Mouse (Mus musculus) cerebellum, postnatal 10 days (tissue): ENCODE measurements at regions not wholly inside any gene's neighbourhood (a gene's known extent, or its start where the extent isn't known, plus 50 kb on each side); places are given as distances from the start of the nearest gene placed in this dataset.

Source experiments
- DNase-seq, 2 experiments: peaks; one replicate each; pipeline ENCODE4 v3.0.0; 2021; ENCODE audit warnings: mixed read lengths in 2 of 2

DNA sequence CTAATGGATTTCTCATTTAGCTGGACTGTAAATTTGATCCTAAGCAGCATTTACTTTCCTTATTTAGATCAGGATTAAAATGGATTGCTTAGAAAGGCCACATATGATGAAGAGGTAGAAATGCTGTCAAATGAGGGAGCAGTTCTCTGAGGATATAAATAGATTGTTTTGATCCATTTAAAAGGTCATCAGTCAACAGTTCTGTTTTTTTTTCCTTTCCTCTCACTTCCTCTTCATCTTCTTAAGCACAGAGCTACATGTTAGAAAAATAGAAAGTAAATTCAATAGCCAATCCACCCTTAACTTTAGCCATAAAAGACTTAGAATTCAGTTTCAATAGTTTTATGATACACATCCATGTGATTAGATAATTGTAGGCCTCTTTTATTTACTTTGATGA is 971.5 kb upstream of the Cited2 start:
- DNase-seq = no peak

DNA sequence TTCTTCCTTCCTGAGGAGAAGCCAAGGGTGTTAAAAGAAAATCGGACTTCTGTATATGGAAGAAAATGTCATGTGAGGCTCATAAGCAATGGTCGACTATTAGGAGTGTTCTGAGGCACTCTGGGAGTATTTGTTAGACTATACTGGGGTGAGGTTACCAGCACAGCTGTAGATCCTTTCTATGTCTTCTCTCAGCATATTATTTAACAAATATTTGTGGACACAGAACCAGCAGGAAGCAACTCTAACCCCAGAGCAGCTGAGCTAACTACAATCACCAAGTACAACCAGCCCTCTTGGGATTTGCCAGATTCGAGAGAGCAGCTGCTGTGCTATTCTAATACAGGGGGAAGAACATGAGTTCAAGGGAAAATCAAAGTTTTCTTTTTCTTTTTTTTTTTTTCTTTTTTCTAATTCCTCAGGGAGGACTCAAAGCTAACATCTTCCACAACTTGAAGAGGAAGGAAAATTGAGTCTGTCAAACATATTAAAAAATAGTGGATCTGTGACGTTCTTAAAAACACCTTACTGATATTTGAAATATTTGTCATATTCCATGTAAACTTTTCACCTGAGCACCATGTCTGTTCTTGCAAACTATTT is 933.3 kb upstream of the Cited2 start:
- DNase-seq = peak in 1 of 2 experiments; percentile 5

DNA sequence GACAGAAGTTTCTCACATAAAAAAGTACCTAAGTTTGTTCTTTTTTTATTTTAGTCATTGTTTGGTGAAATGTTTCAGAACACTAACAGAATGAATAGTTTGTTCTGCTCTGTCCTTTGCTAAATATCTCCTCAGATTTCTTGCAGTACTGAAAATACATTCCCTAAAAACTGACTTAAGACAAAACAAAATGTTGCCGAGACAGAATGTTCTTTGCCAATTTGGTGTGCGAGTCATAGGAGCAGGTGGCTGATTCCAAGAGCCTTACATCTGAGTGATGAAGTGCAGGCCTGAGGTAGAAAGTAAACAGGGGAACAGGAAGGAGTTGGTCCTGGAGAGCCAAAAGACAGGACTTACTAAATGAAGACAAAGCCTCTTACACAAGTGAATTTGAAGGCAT is 919.0 kb upstream of the Cited2 start:
- no peak for DNase-seq

DNA sequence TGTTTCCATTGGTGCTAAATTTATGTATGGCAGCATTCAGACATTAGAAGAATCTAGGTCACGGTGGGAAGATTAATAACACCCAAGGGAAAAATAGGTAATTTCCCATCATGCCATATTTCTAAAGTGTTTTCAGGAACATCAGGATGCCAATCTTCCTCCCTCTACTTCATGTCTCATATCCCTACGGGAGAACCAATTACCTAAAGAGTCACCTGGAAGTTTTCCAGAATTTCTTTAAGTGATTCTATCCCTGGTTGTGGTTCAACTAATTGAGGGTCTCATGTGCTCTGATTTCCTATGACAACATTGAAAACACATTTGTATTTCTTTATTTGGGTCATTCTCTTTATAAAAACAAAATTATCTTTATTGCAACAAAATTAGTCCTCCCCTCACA is 912.3 kb upstream of the Cited2 start:
- DNase-seq = no peak

DNA sequence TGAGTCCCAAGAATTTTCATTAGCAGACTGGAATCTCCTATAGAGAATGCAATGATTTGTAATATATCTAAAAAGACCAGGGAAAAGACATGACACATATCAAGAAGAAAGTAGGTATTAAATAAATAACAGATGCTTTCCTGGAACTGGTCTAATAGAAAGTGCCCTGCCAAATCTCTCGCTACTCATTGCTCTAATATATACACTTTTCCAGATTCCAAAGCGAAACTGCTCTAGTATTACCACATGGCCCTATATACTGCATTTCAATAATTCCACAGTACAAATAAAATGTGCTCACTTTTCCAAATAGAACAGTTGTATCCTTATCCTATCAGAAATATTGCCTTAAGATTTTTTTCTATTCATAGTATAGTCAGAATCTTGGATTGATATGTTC is 909.0 kb upstream of the Cited2 start:
- no peak for DNase-seq

DNA sequence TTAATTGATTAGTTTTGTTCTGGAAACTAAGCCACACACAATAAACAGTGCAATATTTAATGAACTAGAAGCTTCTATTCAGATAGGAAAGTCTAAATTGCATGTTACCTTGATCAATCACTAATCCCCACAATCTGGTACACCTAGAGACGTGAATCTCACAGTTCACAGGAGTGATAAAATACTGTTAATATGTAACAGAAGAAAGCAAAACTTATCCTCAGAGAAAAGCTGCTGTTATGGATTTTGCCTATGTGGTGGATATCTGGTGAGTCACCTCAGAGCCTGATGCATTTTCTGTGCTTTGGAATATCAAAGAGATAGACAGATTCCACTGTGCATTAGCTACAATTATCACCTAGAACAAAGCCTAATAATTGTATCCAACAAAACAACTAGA is 861.5 kb upstream of the Cited2 start:
- DNase-seq = no peak

DNA sequence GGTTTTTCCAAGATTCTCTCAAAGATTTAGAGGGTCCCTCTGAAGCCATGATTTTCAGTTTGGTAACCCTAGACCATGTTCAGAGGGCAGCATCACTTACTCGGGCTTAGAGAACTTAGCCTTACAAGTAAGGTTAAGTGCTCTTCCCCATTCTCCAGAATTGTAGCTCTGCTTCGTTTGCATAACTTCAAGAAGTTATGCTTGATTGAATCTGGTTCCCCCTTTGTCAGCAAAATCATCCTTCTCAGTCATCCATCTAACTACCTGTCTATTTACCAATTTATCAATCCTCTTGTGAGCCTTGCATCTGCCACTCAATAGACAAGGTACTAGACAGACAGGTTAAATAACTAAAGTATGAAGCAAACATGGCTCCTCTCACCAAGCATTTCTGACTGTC is 856.1 kb upstream of the Cited2 start:
- no peak for DNase-seq

DNA sequence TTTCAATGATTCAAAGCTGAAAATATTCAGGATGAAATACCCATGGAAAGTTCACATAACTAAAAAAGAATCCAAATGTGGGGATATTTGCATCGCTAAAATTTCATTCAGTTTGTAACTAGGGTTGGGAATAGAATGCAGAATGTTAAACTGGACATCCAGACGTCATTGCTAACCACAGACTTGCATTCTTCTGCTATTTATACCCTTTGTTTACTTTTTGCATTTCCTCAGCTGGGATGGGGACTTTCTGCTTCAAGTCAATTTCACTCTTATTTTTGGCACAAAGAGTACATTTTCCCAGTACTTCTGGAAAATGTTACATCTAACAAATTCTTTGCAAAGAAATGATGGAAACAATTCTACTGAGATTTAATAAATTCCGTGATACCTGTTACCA is 848.9 kb upstream of the Cited2 start:
- no peak for DNase-seq

DNA sequence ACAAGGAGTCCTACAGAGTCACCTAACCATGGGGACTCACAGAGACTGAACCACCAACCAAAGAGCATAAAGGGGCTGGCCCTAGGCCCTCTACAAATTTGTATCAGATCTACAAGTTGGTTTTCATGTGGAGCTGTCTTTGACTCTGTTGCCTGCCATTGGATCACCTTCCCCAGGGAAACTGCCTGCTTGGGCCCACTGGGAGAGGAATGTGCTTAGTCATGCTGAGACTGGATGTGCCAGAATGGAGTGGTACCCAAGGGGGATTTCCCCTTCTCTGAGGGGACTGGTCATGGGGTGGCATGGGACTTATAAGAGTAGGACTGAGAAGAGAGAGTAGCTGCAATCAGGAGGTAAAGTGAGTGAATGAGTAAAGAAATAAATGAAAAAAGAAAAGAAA is 844.8 kb upstream of the Cited2 start:
- DNase-seq = peak in 1 of 2 experiments; percentile 1

DNA sequence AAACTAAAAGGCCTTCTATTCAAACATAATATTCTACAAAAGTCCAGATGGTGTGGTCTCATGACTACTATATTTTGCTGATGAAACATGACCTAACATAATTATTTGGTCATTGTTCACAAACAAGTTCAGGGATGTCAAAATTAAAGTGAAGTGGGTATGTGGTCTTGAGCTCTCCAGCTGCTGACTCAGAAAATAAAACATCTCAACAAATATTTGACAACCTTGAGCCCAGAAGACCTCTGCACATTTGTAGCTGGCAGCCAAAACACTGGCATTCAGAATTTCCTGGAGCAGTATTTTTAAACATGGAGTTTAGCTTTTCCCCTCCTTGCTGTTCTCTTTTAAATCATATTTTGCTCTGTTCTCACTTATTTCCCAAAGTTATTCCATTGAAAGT is 829.7 kb upstream of the Cited2 start:
- no peak for DNase-seq

DNA sequence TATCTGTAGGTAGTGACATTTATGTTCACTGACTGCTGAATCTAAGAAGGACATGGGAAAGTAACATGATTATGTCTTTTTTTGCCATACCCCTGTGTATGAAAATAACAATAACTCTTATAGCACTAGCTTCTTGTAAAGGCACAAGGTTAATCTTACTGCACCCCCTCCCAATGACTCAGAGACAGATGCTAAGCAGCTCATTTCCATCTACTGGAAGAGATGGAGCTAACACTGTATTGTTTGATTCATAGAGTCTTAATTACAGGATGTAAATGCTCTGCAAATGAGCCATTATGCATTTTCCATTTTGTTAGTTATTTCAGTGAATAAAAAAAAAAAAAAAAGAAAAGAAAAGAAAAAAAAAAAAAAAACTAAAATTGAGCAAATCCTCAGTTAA is 827.7 kb upstream of the Cited2 start:
- no peak for DNase-seq

DNA sequence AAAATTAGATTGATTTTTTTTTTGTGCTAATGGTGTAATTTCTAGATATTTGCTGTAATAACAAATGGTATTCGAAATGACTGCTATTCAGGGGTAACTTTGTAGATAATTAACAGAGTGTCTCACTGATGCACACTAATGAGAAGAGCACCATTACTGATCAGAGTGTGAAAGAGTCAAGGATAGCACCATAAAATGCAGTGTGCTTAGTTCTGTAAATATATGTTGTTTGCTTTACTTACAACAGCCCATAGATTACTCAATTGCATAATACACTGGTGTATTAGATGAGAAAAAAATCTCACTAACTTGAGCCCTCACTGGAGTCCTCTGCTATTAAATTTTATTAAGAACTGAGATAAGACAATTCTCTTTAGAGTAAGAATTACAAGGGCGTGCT is 800.1 kb upstream of the Cited2 start:
- DNase-seq = no peak

DNA sequence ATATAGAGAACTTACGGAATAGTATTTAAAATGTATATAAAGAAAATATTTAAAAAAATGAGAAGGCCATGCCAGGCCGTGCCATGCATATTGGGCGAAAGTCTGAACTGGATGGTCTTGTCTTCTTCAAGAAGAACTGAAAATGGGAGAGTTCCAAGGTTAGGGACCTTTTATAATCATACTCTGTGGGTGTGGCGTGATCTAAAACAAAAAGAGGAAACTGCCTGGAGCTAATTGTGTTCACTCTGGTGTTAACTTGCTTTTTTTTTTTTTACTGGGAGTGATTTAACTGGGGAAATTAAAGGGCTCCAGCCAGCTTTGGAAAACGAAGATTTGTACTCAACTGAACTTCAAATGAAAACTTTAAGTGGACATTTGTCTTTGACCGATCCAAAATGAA is 799.2 kb upstream of the Cited2 start:
- DNase-seq = no peak

DNA sequence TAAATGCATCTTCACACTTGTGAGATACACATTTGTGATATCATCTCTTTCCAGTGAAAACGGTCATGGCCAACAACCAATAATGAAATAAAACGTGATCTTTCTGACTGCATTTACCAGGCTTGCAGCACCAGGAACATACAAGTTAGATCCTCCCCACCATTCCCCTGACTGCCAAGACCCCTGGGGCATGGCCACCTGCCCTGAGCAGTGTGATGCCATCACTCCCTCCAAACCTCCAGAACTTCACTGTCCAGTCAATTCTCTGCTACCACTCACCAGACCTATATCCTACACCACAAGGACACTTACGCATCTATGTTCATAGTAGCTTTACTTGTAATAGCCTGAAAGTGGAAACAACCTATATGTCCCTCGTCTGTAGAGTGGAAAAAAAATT is 785.3 kb upstream of the Cited2 start:
- peak; percentile 87 to 93 for DNase-seq

DNA sequence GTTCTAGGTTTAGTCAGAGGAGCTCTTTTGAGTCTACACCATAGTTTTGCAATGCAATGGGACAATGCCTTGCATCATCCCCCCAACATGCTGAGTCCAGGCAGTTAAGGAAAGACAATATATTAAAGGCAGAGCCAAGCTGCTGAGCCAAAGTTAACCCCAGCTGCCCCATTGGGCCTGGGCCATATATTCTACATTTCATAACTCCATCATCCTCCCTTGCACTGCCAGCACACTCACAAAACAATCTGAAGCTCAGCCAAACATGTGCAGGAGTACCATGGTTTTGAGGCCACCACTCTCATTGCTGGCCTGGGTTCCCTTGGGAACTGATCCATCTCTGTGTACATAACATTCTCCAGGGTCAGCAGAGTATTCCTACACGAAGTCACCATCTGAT is 771.4 kb upstream of the Cited2 start:
- DNase-seq = peak in 1 of 2 experiments; percentile 3

DNA sequence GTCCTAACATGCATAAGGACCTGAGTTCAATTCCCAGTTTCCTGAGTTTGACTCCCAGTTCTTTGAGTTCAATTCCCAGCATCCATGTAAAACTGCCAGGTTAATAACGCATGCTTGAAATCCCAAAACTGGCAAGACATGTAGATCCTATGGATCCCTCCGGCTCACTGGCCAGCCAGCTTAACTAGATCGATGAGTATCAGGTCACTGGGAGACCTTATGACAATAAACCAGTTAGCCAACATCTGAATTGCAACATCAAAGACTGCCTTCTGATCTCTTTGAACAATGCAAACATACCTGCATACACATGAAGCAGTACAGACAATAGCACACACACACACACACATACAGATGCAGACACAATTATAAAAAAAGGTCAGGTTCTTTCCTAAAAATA is 762.0 kb upstream of the Cited2 start:
- no peak for DNase-seq

DNA sequence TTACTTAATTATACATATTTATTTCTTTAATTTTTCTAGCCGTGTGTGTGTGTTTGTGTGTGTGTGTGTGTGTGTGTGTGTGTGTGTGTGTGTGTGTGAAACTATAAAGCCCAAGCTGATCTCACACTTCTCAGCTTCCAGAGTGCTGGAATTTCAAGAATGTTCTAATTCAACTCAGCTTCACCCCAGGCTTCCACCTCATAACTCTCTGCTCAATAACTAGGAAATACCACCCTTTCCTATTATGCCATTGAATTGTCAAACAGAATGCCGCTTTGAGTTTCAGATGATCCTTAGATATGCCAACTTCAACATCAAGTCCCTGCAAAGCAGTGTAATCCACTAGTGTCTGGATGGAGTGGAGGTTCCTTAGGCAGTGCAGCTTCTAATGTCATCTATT is 760.6 kb upstream of the Cited2 start:
- no peak for DNase-seq

DNA sequence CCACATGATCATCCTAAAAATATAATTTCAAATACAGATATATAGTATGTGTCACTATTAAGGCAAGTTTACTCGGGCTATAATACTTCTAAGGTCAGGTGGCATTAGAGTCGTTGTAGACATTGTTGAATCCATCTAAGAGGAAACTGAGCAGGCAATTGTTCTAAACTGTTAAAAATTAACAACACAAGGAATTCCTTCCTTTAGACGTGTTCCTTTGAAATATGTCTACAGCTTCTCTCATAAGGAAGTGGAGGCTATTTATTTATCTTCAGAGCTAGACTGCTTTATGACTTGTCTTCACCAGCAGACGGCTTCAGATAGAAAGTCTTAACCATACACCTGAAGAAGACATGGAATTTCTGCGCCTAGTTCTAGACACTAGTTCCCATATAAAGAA is 744.2 kb upstream of the Cited2 start:
- no peak for DNase-seq

DNA sequence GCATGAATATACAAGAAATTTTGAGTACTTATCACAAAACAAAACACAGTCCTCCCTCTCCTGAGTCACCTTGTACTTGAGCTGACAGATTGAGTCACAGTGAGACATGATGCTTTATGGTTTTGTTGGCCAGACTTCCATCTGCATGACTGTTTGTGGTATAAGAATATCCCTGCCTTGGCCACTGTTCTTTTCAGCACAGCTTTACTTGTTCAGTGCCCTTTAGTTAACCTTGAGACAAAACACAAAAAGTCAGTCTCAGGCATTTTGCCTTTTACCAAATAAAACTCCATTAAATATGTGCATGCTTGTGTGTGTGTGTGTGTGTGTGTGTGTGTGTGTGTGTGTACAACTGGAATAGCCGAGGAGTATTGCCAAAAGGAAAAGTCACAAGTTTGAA is 732.8 kb upstream of the Cited2 start:
- peak; percentile 72 to 79 for DNase-seq

DNA sequence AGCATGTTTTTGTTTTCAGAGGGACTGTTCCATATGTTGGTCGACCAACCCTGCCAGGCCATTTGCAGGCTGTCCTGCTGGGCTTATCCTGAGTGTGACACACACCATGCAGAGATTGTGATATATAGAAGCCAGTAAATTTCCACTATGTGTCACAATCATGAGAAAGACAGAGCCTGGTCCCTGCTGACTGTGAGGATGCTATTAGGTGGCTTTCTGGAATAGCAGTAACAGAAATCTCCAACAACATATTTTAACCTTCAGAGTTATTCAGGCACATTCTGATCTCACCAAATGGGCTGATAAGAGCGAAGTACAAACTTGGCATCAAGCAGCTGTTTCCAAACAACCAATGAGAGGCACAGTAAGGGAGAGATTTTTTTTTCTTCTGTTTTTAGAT is 729.2 kb upstream of the Cited2 start:
- peak; percentile 67 to 84 for DNase-seq

DNA sequence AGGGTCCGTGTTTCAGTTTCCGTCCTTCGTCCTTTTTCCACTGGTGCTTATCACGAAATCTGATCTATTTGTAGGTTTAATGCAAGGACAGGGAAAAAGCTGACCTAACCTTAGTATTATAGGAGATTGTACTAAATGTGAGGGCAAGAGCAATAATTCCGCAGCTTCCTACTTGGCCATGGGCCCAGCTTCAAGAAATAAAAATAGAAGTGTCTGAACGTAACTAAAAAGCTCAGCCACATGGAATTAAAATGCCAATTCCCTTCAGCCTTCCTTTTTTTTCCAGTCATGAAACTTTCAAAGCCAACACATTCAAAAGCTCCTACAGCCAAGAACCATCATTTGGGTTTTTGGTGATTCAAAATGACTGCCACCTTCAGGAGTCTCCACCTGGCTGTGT is 728.5 kb upstream of the Cited2 start:
- peak; percentile 75 to 78 for DNase-seq

DNA sequence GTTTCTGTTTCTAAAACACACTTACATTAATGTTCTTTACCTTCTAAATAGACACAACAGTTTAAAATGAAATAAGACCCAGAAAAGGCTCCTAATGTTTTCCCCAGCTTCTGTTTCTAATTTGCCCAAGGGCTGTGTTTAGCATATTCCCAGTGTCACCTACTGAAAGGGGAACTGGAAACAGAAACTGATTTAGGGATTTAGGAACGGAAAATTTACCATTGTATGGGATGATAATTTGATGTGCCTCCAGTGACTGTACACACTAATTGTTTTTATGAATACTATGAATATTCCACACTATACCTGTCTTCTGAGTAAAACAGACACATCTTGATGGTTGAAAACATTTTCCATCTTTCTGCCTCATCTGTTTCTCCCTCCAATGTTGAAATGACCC is 728.0 kb upstream of the Cited2 start:
- no peak for DNase-seq

DNA sequence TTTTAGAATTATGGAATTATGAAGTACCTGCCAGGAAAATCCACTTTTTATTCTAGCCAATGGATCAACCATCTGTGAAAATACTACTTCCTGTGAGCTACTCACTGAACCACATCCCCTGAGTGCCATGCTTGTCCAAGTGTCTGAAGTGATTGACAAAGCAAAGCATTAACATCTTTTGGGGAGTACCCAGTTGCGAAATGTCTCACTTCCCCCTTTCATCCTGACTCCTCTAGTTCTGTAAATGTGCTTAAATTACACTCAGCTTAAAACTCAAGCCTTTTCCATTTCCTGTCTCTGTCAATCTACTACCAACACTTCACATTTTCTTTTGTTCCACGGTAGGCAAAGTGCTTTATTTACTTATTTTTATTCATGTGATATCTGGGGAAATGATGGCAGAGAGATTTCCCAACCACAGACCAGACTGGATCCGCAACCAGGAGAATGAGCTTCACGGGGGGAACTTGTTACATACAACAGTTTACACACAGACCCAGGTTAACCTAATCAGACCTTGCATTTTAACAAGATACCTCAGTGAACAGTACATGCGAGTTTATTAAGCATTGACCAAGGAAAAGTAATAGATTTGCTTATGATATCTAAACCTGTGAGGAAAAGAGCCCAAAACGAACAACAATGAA is 726.1 kb upstream of the Cited2 start:
- DNase-seq = no peak

DNA sequence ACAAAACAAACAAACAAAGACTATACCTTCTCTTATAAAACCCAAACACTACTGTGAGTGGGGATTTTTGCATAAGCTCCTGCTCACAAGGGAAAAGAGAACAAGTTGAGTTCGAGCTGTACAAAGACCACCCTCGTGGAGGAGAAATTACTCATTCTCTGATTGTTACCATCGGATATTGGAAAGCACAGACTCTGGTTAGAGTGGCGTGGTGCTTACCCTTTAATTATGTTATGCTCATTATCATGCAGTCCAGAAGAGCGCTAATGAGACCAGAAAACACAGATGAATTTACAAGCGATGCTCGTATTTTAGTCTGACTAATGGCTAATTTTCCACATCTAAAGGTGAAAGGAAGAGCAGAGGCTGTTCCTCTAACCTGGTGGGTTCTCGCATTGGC is 721.7 kb upstream of the Cited2 start:
- DNase-seq = no peak

DNA sequence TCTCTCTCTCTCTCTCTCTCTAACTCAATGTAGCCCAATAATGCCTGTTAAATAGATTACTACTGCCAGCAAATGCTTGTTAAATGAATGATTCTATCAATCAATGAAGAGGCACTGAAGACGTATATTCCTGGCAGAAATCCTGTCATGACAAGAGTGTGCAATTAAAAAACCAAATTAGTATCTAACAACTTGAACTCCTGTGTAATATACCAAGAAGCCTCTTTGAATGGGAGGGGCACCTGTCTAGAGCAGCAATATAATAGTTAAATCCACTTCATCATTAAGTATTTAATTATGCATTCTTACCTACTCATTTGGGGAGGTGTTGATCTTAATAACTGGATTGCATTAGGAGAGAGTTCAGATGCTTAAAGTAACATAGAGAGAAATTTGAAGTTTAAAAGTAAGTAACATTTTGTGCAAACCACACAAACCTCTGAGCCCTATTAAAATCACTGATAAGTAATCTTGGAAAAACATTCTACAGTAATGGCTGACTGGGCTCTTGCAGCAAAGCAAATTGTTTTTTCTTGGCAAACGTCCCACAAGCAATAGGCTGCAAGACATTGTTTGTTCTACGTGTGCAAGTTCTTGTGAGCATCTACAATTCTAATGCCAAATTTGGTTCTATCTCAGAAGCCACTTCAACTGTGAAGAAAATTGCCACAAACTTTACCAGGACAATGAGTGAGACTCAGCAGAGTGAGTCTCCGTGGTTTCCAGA is 719.7 kb upstream of the Cited2 start:
- no peak for DNase-seq
